Mouse (Mus musculus) liver, embryonic 16.5 days (tissue): ENCODE results near the gene Paxx. TPM values are rescaled to one million over a fixed set of nuclear protein-coding genes. Genes with fewer than 3 reads are reported as not detected.

ENCODE experiments used
- ATAC-seq: fragments of 200-750 bp; cut with Nextera tagmentation; 2 replicates; pipeline ENCODE4 v1.8.0; 2017; ENCODE audit warnings: low read depth, mild to moderate bottlenecking, moderate number of reproducible peaks, moderate library complexity
- H3K27ac ChIP-seq: fragments of 300-500 bp; sonication (generic); 2 replicates; pipeline ENCODE4 v1.5.1; 2014; ENCODE audit warnings: mild to moderate bottlenecking, low read length
- H3K27me3 ChIP-seq: fragments of 300-500 bp; sonication (generic); 2 replicates; pipeline ENCODE4 v1.6.1; 2014; ENCODE audit warnings: low read depth, low read length, mixed read lengths; ENCODE audit not compliant: control insufficient read depth, insufficient read depth
- H3K36me3 ChIP-seq: fragments of 300-500 bp; sonication (generic); 2 replicates; pipeline ENCODE4 v1.6.1; 2014; ENCODE audit warnings: mild to moderate bottlenecking; ENCODE audit not compliant: control insufficient read depth, insufficient read depth
- H3K4me1 ChIP-seq: fragments of 300-500 bp; sonication (generic); 2 replicates; pipeline ENCODE4 v1.6.1; 2014; ENCODE audit warnings: low read depth, low read length, mixed read lengths; ENCODE audit not compliant: control insufficient read depth
- H3K4me2 ChIP-seq: fragments of 300-500 bp; sonication (generic); 2 replicates; pipeline ENCODE4 v1.6.1; 2014; ENCODE audit warnings: low read depth, low read length, mixed read lengths
- H3K4me3 ChIP-seq: fragments of 300-500 bp; sonication (generic); 2 replicates; pipeline ENCODE4 v1.5.1; 2014; ENCODE audit warnings: low read depth, mild to moderate bottlenecking, low read length
- H3K9ac ChIP-seq: fragments of 300-500 bp; sonication (generic); 2 replicates; pipeline ENCODE4 v1.6.1; 2014; ENCODE audit warnings: low read depth, low read length
- H3K9me3 ChIP-seq: fragments of 300-500 bp; sonication (generic); replicated peaks from 2 replicates; pipeline ENCODE4 v1.6.1; 2016; ENCODE audit warnings: low read length; ENCODE audit not compliant: control insufficient read depth
- WGBS: fragments of 180-500 bp; shearing (Covaris S2); extraction: QIAGEN DNeasy Blood & Tissue Kit; methylation state at CpG from one replicate; pipeline ENCODE4 v1.1.7; 2014; ENCODE audit not compliant: insufficient replicate concordance; 5-methylcytosine and 5-hydroxymethylcytosine counted together
- polyA plus RNA-seq: library from polyadenylated mRNA; unstranded; fragments of >200 nt; fragmentation: Nextera tagmentation; extraction: Ambion mirVana; gene quantifications from 2 replicates; pipeline ENCODE4 v1.2.1, GENCODE M21; 2015

The Paxx gene
- 10.1 TPM in 2 replicates for polyA plus RNA-seq

DNA sequence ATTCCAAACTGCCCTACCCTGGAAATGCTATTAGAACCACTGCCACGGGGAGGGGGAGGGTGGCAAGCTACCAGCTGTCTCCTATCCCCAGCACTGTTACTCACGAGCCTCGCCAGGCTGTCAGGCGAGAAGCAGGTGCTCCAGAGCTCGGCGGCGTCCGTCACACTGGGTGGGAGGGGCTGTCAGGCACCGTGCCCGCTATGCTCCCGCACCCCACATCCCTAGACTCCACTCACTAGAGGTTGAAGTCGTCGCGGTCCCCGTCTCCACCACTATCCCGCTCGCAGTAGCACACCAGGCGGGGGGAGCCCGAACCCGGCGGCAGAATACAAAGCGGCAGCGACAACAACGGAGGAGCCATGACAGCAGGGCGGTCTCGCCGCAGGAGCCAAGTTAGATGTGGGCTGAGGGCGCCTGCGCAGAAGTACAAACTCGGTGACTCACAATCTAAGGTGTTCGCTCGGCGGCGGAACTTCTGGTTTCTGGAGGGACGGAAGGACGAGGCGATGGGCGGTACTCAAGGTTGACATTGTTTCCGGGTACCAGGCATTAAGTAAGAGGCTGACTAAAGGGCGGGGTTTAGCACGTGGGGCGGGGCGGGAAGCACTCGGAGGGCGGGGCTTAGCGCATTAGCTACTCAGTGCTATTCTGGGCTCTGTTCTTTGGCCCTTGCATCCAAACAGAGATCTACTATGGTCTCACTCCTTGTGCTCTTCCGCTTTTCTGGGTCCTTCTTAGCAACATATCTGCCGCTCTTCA, at the start of gene Paxx:
Paxx (minus strand) TSS at position 544 of the 759 bp plus-strand sequence.
- H3K27me3 ChIP-seq: no peaks in the 10 kb centered on the region
- peak; percentile 88 for ATAC-seq
- under 1% methylated on average over 48 of the region's 48 CpGs for WGBS
- peak within 1 kb of the TSS; percentile 88 for H3K4me3 ChIP-seq
- peaks cover 24% of the 10 kb centered on the region for H3K4me1 ChIP-seq
- peak within 1 kb of the TSS; percentile 94 for H3K27ac ChIP-seq
- no peaks in the 10 kb centered on the region for H3K9me3 ChIP-seq
- H3K4me2 ChIP-seq: peak within 1 kb of the TSS; percentile 78
- H3K9ac ChIP-seq: peak within 1 kb of the TSS; percentile 85
- H3K36me3 ChIP-seq: no peaks in the 10 kb centered on the region

- Histone ChIP-seq H3K9ac (no peak overlapping the region), H3K9me3 (no peaks in the 10 kb centered on the region), H3K4me3 (no peak overlapping the region), H3K4me2 (no peak overlapping the region), H3K27me3 (no peaks in the 10 kb centered on the region), H3K36me3 (no peaks in the 10 kb centered on the region), H3K4me1 (no peaks in the 10 kb centered on the region), H3K27ac (no peak overlapping the region)
- WGBS: 57% methylated on average over 3 of the region's 3 CpGs
- no peak for ATAC-seq
Observed at GRCm38 (mm10) chr2:25509912-25510311, 49.0 kb upstream of the Paxx start.

- ATAC-seq: no peak
- peaks cover 18% of the 10 kb centered on the region for H3K4me1 ChIP-seq
- 41% methylated on average over 5 of the region's 5 CpGs for WGBS
Observed at GRCm38 (mm10) chr2:25506964-25507363, 46.1 kb upstream of the Paxx start.

GRCm38 (mm10) chr2:25505860-25506259, 45.0 kb upstream of the Paxx start:
- Histone ChIP-seq H3K4me2 (no peak overlapping the region), H3K4me3 (no peak overlapping the region), H3K4me1 (peaks cover 27% of the 10 kb centered on the region), H3K9me3 (no peaks in the 10 kb centered on the region), H3K27ac (no peak overlapping the region), H3K36me3 (peaks cover 6% of the 10 kb centered on the region; the same call in 1 of the 2 replicates), H3K9ac (no peak overlapping the region), H3K27me3 (no peaks in the 10 kb centered on the region)
- WGBS: 78% methylated on average over 4 of the region's 4 CpGs
- ATAC-seq: no peak

More at GRCm38 (mm10) chr2:25506964-25507363, 46.1 kb upstream of the Paxx start:
- Histone ChIP-seq H3K9me3 (no peaks in the 10 kb centered on the region), H3K4me3 (no peak overlapping the region), H3K36me3 (peaks cover 6% of the 10 kb centered on the region; the same call in 1 of the 2 replicates), H3K4me2 (no peak overlapping the region), H3K27ac (no peak overlapping the region), H3K9ac (no peak overlapping the region), H3K27me3 (no peaks in the 10 kb centered on the region)

- Histone ChIP-seq H3K9ac (no peak overlapping the region), H3K9me3 (no peaks in the 10 kb centered on the region), H3K4me1 (peaks cover 32% of the 10 kb centered on the region), H3K4me3 (no peak overlapping the region), H3K27me3 (no peaks in the 10 kb centered on the region), H3K36me3 (peaks cover 6% of the 10 kb centered on the region; the same call in 1 of the 2 replicates), H3K27ac (no peak overlapping the region), H3K4me2 (no peak overlapping the region)
- no peak for ATAC-seq
- WGBS: 61% methylated on average over 1 of the region's 1 CpGs
Observed at GRCm38 (mm10) chr2:25505000-25505399, 44.1 kb upstream of the Paxx start.

DNA sequence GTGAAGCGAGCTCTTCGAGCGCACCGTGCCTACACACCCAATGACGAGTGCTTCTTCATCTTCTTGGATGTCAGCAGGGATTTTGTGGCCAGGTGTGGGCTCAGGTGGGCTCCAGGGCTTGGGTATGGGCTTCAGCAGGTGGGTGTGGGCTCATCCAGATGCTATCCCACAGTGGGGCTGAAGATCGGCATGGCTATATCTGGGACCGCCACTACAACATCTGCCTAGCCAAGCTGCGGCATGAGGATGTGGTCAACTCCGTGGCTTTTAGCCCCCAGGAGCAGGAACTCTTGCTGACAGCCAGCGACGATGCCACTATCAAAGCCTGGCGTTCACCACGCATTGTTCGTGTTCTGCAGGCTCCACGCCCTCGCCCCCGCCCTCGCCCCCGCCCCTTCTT, 43.6 kb upstream of the Paxx start:
- no peak for ATAC-seq
- Histone ChIP-seq H3K36me3 (peaks cover 6% of the 10 kb centered on the region; the same call in 1 of the 2 replicates), H3K27ac (no peak overlapping the region), H3K4me2 (no peak overlapping the region), H3K4me1 (peaks cover 36% of the 10 kb centered on the region), H3K9me3 (no peaks in the 10 kb centered on the region), H3K4me3 (no peak overlapping the region), H3K9ac (no peak overlapping the region), H3K27me3 (no peaks in the 10 kb centered on the region)
- 51% methylated on average over 19 of the region's 19 CpGs for WGBS

DNA sequence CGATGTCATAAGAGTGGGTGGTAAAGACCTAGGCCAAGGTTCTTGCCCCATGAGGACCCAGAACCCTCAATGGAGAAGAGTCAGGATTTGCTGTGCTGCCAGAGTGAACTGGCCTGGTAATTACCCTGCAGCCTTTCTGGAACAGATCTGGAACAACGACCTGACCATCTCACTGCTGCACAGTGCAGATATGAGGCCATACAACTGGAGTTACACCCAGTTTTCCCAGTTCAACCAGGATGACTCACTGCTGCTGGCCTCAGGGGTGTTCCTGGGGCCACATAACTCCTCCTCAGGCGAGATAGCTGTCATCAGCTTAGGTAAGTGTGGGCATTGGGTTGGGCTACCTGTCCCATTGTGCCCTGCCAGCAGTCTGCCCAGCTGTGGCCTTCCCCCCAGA, 41.8 kb upstream of the Paxx start:
- H3K36me3 ChIP-seq: peaks cover 6% of the 10 kb centered on the region; the same call in 1 of the 2 replicates
- H3K9me3 ChIP-seq: no peaks in the 10 kb centered on the region
- ATAC-seq: peak; percentile 58
- WGBS: 36% methylated on average over 3 of the region's 3 CpGs
- 0 out of 2 replicates have a peak overlapping the region, but pooled peaks have one; percentile 10 for H3K9ac ChIP-seq
- peaks cover 42% of the 10 kb centered on the region for H3K4me1 ChIP-seq
- no peaks in the 10 kb centered on the region for H3K27me3 ChIP-seq
- H3K4me2 ChIP-seq: peak overlapping the region; percentile 84; the same call in 1 of the 2 replicates
- H3K4me3 ChIP-seq: no peak overlapping the region
- H3K27ac ChIP-seq: peak overlapping the region; percentile 56

- no peaks in the 10 kb centered on the region for H3K9me3 ChIP-seq
- peak within 1 kb of the TSS; percentile 82 for H3K4me3 ChIP-seq
- H3K36me3 ChIP-seq: peaks cover 6% of the 10 kb centered on the region; the same call in 1 of the 2 replicates
- peaks cover 42% of the 10 kb centered on the region for H3K4me1 ChIP-seq
- H3K9ac ChIP-seq: peak within 1 kb of the TSS; percentile 87
- ATAC-seq: no peak
- H3K4me2 ChIP-seq: peak within 1 kb of the TSS; percentile 84
- no peaks in the 10 kb centered on the region for H3K27me3 ChIP-seq
- peak within 1 kb of the TSS; percentile 81 for H3K27ac ChIP-seq
- WGBS: 64% methylated on average over 20 of the region's 20 CpGs
Observed at GRCm38 (mm10) chr2:25501593-25502486, 40.9 kb upstream of the Paxx start, which contains the start of gene C8g. C8g (minus strand) TSS chr2:25501719.
